Mouse (Mus musculus) cerebellum, postnatal 10 days (tissue): ENCODE data around the gene Hhat.

Source experiments
- DNase-seq, 2 experiments: peaks; one replicate each; pipeline ENCODE4 v3.0.0; 2021; ENCODE audit warnings: mixed read lengths in 2 of 2

Hhat gene

GRCm38 (mm10) chr1:192770495-192771331 lies at the start of gene Hhat:
Gene Hhat (minus strand): TSS chr1:192771223.
- DNase-seq, result peak; percentile 73 to 79

- no peak for DNase-seq
These were observed 47.3 kb upstream of the Hhat start for GRCm38 (mm10) chr1:192818334-192818733.

- DNase-seq, result no peak
These were observed 44.8 kb upstream of the Hhat start for GRCm38 (mm10) chr1:192815789-192816188.

- DNase-seq, result no peak
These were observed 43.7 kb upstream of the Hhat start for GRCm38 (mm10) chr1:192814700-192815099.

- no peak for DNase-seq
These were observed 41.7 kb upstream of the Hhat start for GRCm38 (mm10) chr1:192812758-192813157.

GRCm38 (mm10) chr1:192812290-192812689 lies 41.3 kb upstream of the Hhat start:
- DNase-seq, result no peak

- DNase-seq, result no peak
These were observed 35.4 kb upstream of the Hhat start for GRCm38 (mm10) chr1:192806168-192807157.

- no peak for DNase-seq
These were observed 29.3 kb upstream of the Hhat start for GRCm38 (mm10) chr1:192800338-192800737.

- DNase-seq, result no peak
These were observed 28.4 kb upstream of the Hhat start for GRCm38 (mm10) chr1:192799165-192799991.

GRCm38 (mm10) chr1:192798212-192799164 lies 27.5 kb upstream of the Hhat start:
- DNase-seq, result peak in 1 of 2 experiments; percentile 26

- DNase-seq, result no peak
These were observed 25.9 kb upstream of the Hhat start for GRCm38 (mm10) chr1:192797011-192797274.

- no peak for DNase-seq
These were observed 25.4 kb upstream of the Hhat start for GRCm38 (mm10) chr1:192796201-192797010.

GRCm38 (mm10) chr1:192794957-192795745 lies 24.1 kb upstream of the Hhat start:
- DNase-seq, result no peak

- DNase-seq, result no peak
These were observed 20.9 kb upstream of the Hhat start for GRCm38 (mm10) chr1:192791897-192792361.

GRCm38 (mm10) chr1:192790442-192790841 lies 19.4 kb upstream of the Hhat start:
- peak; percentile 56 to 66 for DNase-seq

- DNase-seq, result peak; percentile 19 to 23
These were observed 18.8 kb upstream of the Hhat start for GRCm38 (mm10) chr1:192789828-192790227.

GRCm38 (mm10) chr1:192789111-192789522 lies 18.1 kb upstream of the Hhat start:
- DNase-seq, result peak; percentile 71 to 87

- DNase-seq, result no peak
These were observed 15.2 kb upstream of the Hhat start for GRCm38 (mm10) chr1:192786194-192786593.
